Mouse (Mus musculus) spleen, postnatal 4 days (tissue): ENCODE data around the gene Platr17.

ENCODE experiments used
- DNase-seq, 2 experiments: peaks; one replicate each; pipeline ENCODE4 v3.0.0; 2022; ENCODE audit warnings: low spot score in 2 of 2

Platr17 gene

GRCm38 (mm10) chr17:33919351-33920281 is 14.7 kb downstream of the Platr17 start:
- peak; percentile 89 to 91 for DNase-seq

GRCm38 (mm10) chr17:33920282-33921097 is 15.6 kb downstream of the Platr17 start:
- peak; percentile 89 to 95 for DNase-seq

- DNase-seq, result no peak
These were observed 16.4 kb downstream of the Platr17 start for GRCm38 (mm10) chr17:33921361-33921760.

- DNase-seq, result peak; percentile 72 to 88
These were observed 19.8 kb downstream of the Platr17 start for GRCm38 (mm10) chr17:33924577-33925283.

- DNase-seq, result no peak
These were observed 20.6 kb downstream of the Platr17 start for GRCm38 (mm10) chr17:33925406-33926116.

- peak in 1 of 2 experiments; percentile 69 for DNase-seq
These were observed 21.4 kb downstream of the Platr17 start for GRCm38 (mm10) chr17:33926207-33926932.

- DNase-seq, result no peak
These were observed 23.5 kb downstream of the Platr17 start for GRCm38 (mm10) chr17:33928251-33928947.

- peak; percentile 97 to 99 for DNase-seq
These were observed 24.7 kb downstream of the Platr17 start, which contains the start of gene Rgl2 for GRCm38 (mm10) chr17:33929371-33930279. Rgl2 (plus strand) TSS chr17:33929543.

GRCm38 (mm10) chr17:33930280-33931158 is 25.6 kb downstream of the Platr17 start:
- DNase-seq, result peak in 1 of 2 experiments; percentile 82

GRCm38 (mm10) chr17:33931159-33931866 is 26.4 kb downstream of the Platr17 start:
- peak in 1 of 2 experiments; percentile 67 for DNase-seq

- DNase-seq, result peak in 1 of 2 experiments; percentile 65
These were observed 27.0 kb downstream of the Platr17 start for GRCm38 (mm10) chr17:33931947-33932346.

- peak in 1 of 2 experiments; percentile 63 for DNase-seq
These were observed 27.5 kb downstream of the Platr17 start for GRCm38 (mm10) chr17:33932448-33932847.

- peak in 1 of 2 experiments; percentile 60 for DNase-seq
These were observed 28.0 kb downstream of the Platr17 start for GRCm38 (mm10) chr17:33932970-33933369.

- peak in 1 of 2 experiments; percentile 64 for DNase-seq
These were observed 30.6 kb downstream of the Platr17 start for GRCm38 (mm10) chr17:33935422-33936055.

- DNase-seq, result no peak
These were observed 32.1 kb downstream of the Platr17 start for GRCm38 (mm10) chr17:33936993-33937392.

GRCm38 (mm10) chr17:33938783-33939182 is 33.8 kb downstream of the Platr17 start:
- no peak for DNase-seq
